Mouse (Mus musculus) midbrain, embryonic 11.5 days (tissue): ENCODE data around the gene Col8a2. TPM values are rescaled to one million over a fixed set of nuclear protein-coding genes. Genes with fewer than 3 reads are reported as not detected.

Experiments used
- ATAC-seq: fragments of 200-750 bp; cut with Nextera tagmentation; 2 replicates; pipeline ENCODE4 v1.8.0; 2017; ENCODE audit warnings: moderate TSS enrichment, moderate library complexity; ENCODE audit not compliant: low FRiP score
- DNase-seq: peaks from one replicate; pipeline ENCODE4 v3.0.0; 2015; ENCODE audit warnings: low spot score; ENCODE audit errors: missing footprints
- H3K27ac ChIP-seq: fragments of 300-500 bp; sonication (generic); 2 replicates; pipeline ENCODE4 v1.5.1; 2014; ENCODE audit warnings: low read depth, low read length
- H3K27me3 ChIP-seq: fragments of 300-500 bp; sonication (generic); 2 replicates; pipeline ENCODE4 v1.6.1; 2014; ENCODE audit warnings: mild to moderate bottlenecking, low read length, moderate library complexity, mixed read lengths; ENCODE audit not compliant: control insufficient read depth, insufficient read depth
- H3K36me3 ChIP-seq: fragments of 300-500 bp; sonication (generic); 2 replicates; pipeline ENCODE4 v1.6.1; 2014; ENCODE audit warnings: mild to moderate bottlenecking, low read length, moderate library complexity, mixed read lengths; ENCODE audit not compliant: control insufficient read depth, insufficient read depth
- H3K4me1 ChIP-seq: fragments of 300-500 bp; sonication (generic); 2 replicates; pipeline ENCODE4 v1.6.1; 2014; ENCODE audit warnings: low read length; ENCODE audit not compliant: control insufficient read depth, insufficient read depth
- H3K4me2 ChIP-seq: fragments of 300-500 bp; sonication (generic); 2 replicates; pipeline ENCODE4 v1.6.1; 2014; ENCODE audit warnings: mild to moderate bottlenecking, moderate library complexity
- H3K4me3 ChIP-seq: fragments of 300-500 bp; sonication (generic); 2 replicates; pipeline ENCODE4 v1.5.1; 2014; ENCODE audit warnings: low read depth, low read length
- H3K9ac ChIP-seq: fragments of 300-500 bp; sonication (generic); 2 replicates; pipeline ENCODE4 v1.6.1; 2014; ENCODE audit warnings: low read length
- H3K9me3 ChIP-seq: fragments of 300-500 bp; sonication (generic); 2 replicates; pipeline ENCODE4 v1.6.1; 2016; ENCODE audit warnings: low read length; ENCODE audit not compliant: control insufficient read depth
- WGBS: fragments of 180-500 bp; shearing (Covaris S2); extraction: QIAGEN DNeasy Blood & Tissue Kit; methylation state at CpG from one replicate; pipeline ENCODE4 v1.1.7; 2014; 5-methylcytosine and 5-hydroxymethylcytosine counted together
- polyA plus RNA-seq: library from polyadenylated mRNA; unstranded; fragments of >200 nt; fragmentation: Nextera tagmentation; extraction: Ambion mirVana; gene quantifications from 2 replicates; pipeline ENCODE4 v1.2.1, GENCODE M21; 2014

Gene Col8a2
- polyA plus RNA-seq, 1 experiment from 2014 or later, result 9.1 TPM

- Histone ChIP-seq H3K4me2 (no peak overlapping the region), H3K4me1 (0 out of 2 replicates have a peak, but pooled peaks cover 5% of the 10 kb centered on the region), H3K27me3 (peaks cover 22% of the 10 kb centered on the region), H3K4me3 (no peak overlapping the region), H3K9me3 (peaks cover 3% of the 10 kb centered on the region; the same call in 1 of the 2 replicates), H3K36me3 (no peaks in the 10 kb centered on the region), H3K9ac (no peak overlapping the region), H3K27ac (no peak overlapping the region)
- 91% methylated on average over 6 of the region's 6 CpGs for WGBS
- DNase-seq (no peak), ATAC-seq (no peak)
Measured at GRCm38 (mm10) chr4:126306058-126306457, 19.5 kb downstream of the Col8a2 start.

- 17% methylated on average over 2 of the region's 2 CpGs for WGBS
- ATAC-seq, result no peak
Measured at GRCm38 (mm10) chr4:126306827-126307226, 20.2 kb downstream of the Col8a2 start.

GRCm38 (mm10) chr4:126309211-126309921, 22.8 kb downstream of the Col8a2 start:
- Histone ChIP-seq H3K4me2 (peak overlapping the region; percentile 40), H3K9ac (peak overlapping the region; percentile 30; the same call in 1 of the 2 replicates), H3K27ac (no peak overlapping the region), H3K27me3 (no peaks in the 10 kb centered on the region), H3K4me3 (peak overlapping the region; percentile 16; the same call in 1 of the 2 replicates), H3K36me3 (no peaks in the 10 kb centered on the region; the same call in 1 of the 2 replicates), H3K9me3 (peaks cover 3% of the 10 kb centered on the region; the same call in 1 of the 2 replicates), H3K4me1 (0 out of 2 replicates have a peak, but pooled peaks cover 4% of the 10 kb centered on the region)
- DNase-seq (no peak), ATAC-seq (peak; percentile 57)
- WGBS, result 15% methylated on average over 20 of the region's 20 CpGs

More at GRCm38 (mm10) chr4:126306827-126307226, 20.2 kb downstream of the Col8a2 start:
- 0 out of 2 replicates have a peak, but pooled peaks cover 4% of the 10 kb centered on the region for H3K4me1 ChIP-seq
- no peak for DNase-seq
- no peak overlapping the region for H3K9ac ChIP-seq
- no peak overlapping the region for H3K27ac ChIP-seq
- H3K9me3 ChIP-seq, result peaks cover 3% of the 10 kb centered on the region; the same call in 1 of the 2 replicates
- H3K4me3 ChIP-seq, result no peak overlapping the region
- H3K36me3 ChIP-seq, result no peaks in the 10 kb centered on the region
- H3K4me2 ChIP-seq, result no peak overlapping the region
- peaks cover 14% of the 10 kb centered on the region for H3K27me3 ChIP-seq

- peak overlapping the region; percentile 30; the same call in 1 of the 2 replicates for H3K9ac ChIP-seq
- H3K9me3 ChIP-seq, result peaks cover 3% of the 10 kb centered on the region; the same call in 1 of the 2 replicates
- DNase-seq, result peak; percentile 99
- H3K36me3 ChIP-seq, result no peaks in the 10 kb centered on the region; the same call in 1 of the 2 replicates
- no peaks in the 10 kb centered on the region for H3K27me3 ChIP-seq
- ATAC-seq, result peak; percentile 82
- peak overlapping the region; percentile 40 for H3K4me2 ChIP-seq
- 0% methylated on average over 7 of the region's 7 CpGs for WGBS
- no peak overlapping the region for H3K27ac ChIP-seq
- H3K4me1 ChIP-seq, result 0 out of 2 replicates have a peak, but pooled peaks cover 4% of the 10 kb centered on the region
- peak overlapping the region; percentile 16; the same call in 1 of the 2 replicates for H3K4me3 ChIP-seq
Measured at GRCm38 (mm10) chr4:126309922-126310309, 23.3 kb downstream of the Col8a2 start.

- no peak; the same call in 1 of the 2 replicates for ATAC-seq
Measured at GRCm38 (mm10) chr4:126310344-126310743, 23.8 kb downstream of the Col8a2 start.

GRCm38 (mm10) chr4:126311566-126312200, 25.1 kb downstream of the Col8a2 start:
- H3K4me2 ChIP-seq, result no peak overlapping the region
- WGBS, result 95% methylated on average over 16 of the region's 16 CpGs
- H3K9ac ChIP-seq, result no peak overlapping the region
- DNase-seq, result no peak
- H3K4me3 ChIP-seq, result no peak overlapping the region
- peaks cover 5% of the 10 kb centered on the region; the same call in 1 of the 2 replicates for H3K36me3 ChIP-seq
- H3K4me1 ChIP-seq, result 0 out of 2 replicates have a peak, but pooled peaks cover 4% of the 10 kb centered on the region
- H3K27ac ChIP-seq, result no peak overlapping the region
- H3K9me3 ChIP-seq, result no peaks in the 10 kb centered on the region
- H3K27me3 ChIP-seq, result no peaks in the 10 kb centered on the region
- ATAC-seq, result no peak

More at GRCm38 (mm10) chr4:126310344-126310743, 23.8 kb downstream of the Col8a2 start:
- H3K4me3 ChIP-seq, result no peak overlapping the region
- peaks cover 3% of the 10 kb centered on the region; the same call in 1 of the 2 replicates for H3K9me3 ChIP-seq
- DNase-seq, result no peak
- WGBS, result 75% methylated on average over 7 of the region's 7 CpGs
- no peak overlapping the region for H3K27ac ChIP-seq
- 0 out of 2 replicates have a peak, but pooled peaks cover 4% of the 10 kb centered on the region for H3K4me1 ChIP-seq
- H3K36me3 ChIP-seq, result no peaks in the 10 kb centered on the region; the same call in 1 of the 2 replicates
- H3K4me2 ChIP-seq, result no peak overlapping the region
- no peak overlapping the region for H3K9ac ChIP-seq
- H3K27me3 ChIP-seq, result no peaks in the 10 kb centered on the region

- DNase-seq, result no peak
- H3K9ac ChIP-seq, result no peak overlapping the region
- H3K4me3 ChIP-seq, result no peak overlapping the region
- WGBS, result 33% methylated on average over 5 of the region's 5 CpGs
- no peak for ATAC-seq
- H3K9me3 ChIP-seq, result no peaks in the 10 kb centered on the region
- H3K4me1 ChIP-seq, result 0 out of 2 replicates have a peak, but pooled peaks cover 4% of the 10 kb centered on the region
- no peak overlapping the region for H3K4me2 ChIP-seq
- H3K27me3 ChIP-seq, result no peaks in the 10 kb centered on the region
- peaks cover 10% of the 10 kb centered on the region for H3K36me3 ChIP-seq
- no peak overlapping the region for H3K27ac ChIP-seq
Measured at GRCm38 (mm10) chr4:126313202-126313601, 26.6 kb downstream of the Col8a2 start.

- Histone ChIP-seq H3K9ac (no peak overlapping the region), H3K9me3 (no peaks in the 10 kb centered on the region), H3K27ac (no peak overlapping the region), H3K4me3 (no peak overlapping the region), H3K36me3 (peaks cover 10% of the 10 kb centered on the region), H3K27me3 (no peaks in the 10 kb centered on the region), H3K4me2 (no peak overlapping the region), H3K4me1 (0 out of 2 replicates have a peak, but pooled peaks cover 4% of the 10 kb centered on the region)
- 51% methylated on average over 10 of the region's 10 CpGs for WGBS
- DNase-seq, result no peak
- ATAC-seq, result no peak
Measured at GRCm38 (mm10) chr4:126314393-126314792, 27.8 kb downstream of the Col8a2 start.
